Mouse (Mus musculus): ENCODE data around the gene Uchl3.

DNA sequence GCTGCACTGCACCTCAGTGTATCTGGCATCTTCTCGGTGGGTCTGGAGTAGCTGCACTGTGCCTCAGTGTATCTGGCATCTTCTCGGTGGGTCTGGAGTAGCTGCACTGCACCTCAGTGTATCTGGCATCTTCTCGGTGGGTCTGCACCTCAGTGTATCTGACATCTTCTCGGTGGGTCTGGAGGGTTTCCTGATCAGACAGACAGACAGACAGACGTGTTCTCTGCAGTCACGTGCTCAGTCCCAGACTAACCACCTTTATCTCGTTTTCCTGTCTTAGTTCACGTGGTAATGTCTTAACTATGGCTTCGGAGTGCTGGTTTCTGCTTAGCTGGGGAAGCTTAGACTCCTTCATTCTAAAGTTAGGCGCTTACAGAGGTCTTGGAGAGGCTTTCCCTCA, 2.5 kb downstream of the Uchl3 start:
- no peak for TF ChIP-seq EP300 (IDR thresholded peaks at IDR 0.05; ENCODE audit: low read depth)
- no peak for TF ChIP-seq CTCF (IDR thresholded peaks at IDR 0.05; ENCODE audit: low read depth)
